In the genomic region with DNA sequence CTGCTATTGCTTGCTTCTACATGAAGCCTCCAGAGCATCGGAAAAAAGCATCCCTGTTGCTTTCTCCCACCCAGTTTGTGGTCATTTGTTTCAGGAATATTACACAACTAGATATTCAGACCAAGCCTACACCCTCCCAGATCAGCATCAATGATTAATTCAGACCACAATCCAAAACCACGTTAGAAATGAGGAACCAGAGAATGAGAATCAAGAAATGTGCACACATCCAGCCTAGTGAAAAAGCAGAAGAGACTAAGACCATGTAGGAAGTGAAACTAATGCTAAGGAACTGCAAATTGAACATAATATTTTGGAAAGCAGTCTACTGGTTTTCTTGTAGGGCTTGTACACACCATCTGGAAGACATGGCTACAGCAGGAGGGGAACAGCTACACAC, we compare ENCODE assay signal across 21 mouse cellular contexts.
A peak's percentile ranks its signal among the peaks of the same experiment; 100 is the strongest.
DNase-seq lines count a peak whose midpoint lies in the region; ATAC-seq and TF ChIP-seq lines count a peak whose summit lies in the region.
"Had no signal": no experiment of that assay in that cellular context is flagged by ENCODE, and none has a peak within 500 bp of the region (broad histone marks: within the 10 kb centered on the region; RNA-seq: fewer than 3 reads in every experiment).

No protein-coding gene starts in this region.

- TF ChIP-seq EP300 in lung, postnatal 0 days (IDR thresholded peaks at IDR 0.05), result no peak

- no peak overlapping the region for H3K27ac ChIP-seq in lung, postnatal 0 days (ENCODE audit: low read length)
- no peak overlapping the region for H3K27ac ChIP-seq in cerebellum, adult 2 months (ENCODE audit: insufficient read depth, low read length)
- no peak overlapping the region for H3K27ac ChIP-seq in limb, embryonic 10.5 days
- H3K27ac ChIP-seq: hindbrain, embryonic 10.5 days; kidney, postnatal 0 days; limb, embryonic 15.5 days; neural tube, embryonic 12.5 days; stomach, embryonic 15.5 days had no signal

- H3K27me3 ChIP-seq in lung, postnatal 0 days (replicated peaks; ENCODE audit: insufficient read depth, low read length), result no peaks in the 10 kb centered on the region
- H3K27me3 ChIP-seq in cerebellum, adult 2 months (ENCODE audit: control insufficient read depth, insufficient read depth, low read length), result no peaks in the 10 kb centered on the region
- no peaks in the 10 kb centered on the region for H3K27me3 ChIP-seq in limb, embryonic 10.5 days (ENCODE audit: low read depth, poor library complexity, severe bottlenecking)
- H3K27me3 ChIP-seq: heart, embryonic 12.5 days; limb, embryonic 15.5 days; megakaryocyte, embryonic 14.5 days; neural tube, embryonic 12.5 days; stomach, embryonic 15.5 days had no signal

- no peak overlapping the region for H3K4me2 ChIP-seq in lung, postnatal 0 days (replicated peaks; ENCODE audit: low read depth, low read length)
- H3K4me2 ChIP-seq: heart, embryonic 12.5 days; limb, embryonic 15.5 days; neural tube, embryonic 12.5 days; stomach, embryonic 15.5 days had no signal

- H3K36me3 ChIP-seq in lung, postnatal 0 days (ENCODE audit: insufficient read depth, low read length), result no peaks in the 10 kb centered on the region
- no peaks in the 10 kb centered on the region for H3K36me3 ChIP-seq in limb, embryonic 10.5 days
- H3K36me3 ChIP-seq: heart, embryonic 12.5 days; hindbrain, embryonic 10.5 days; limb, embryonic 15.5 days; neural tube, embryonic 12.5 days; stomach, embryonic 15.5 days had no signal

- intact Hi-C loops in heart, postnatal 25 days (cut with DNase I), result no loop called here

- no peak for ATAC-seq in lung, postnatal 0 days
- peak; percentile 99 for ATAC-seq in common myeloid progenitor, adult 5-6 weeks (replicated peaks; ENCODE audit: low read depth, poor library complexity, severe bottlenecking)
- peak; percentile 100 for ATAC-seq in neutrophil, adult 5-6 weeks (ENCODE audit: extremely low read depth, insufficient number of reproducible peaks, low FRiP score, poor library complexity, severe bottlenecking)
- ATAC-seq: forebrain, postnatal 0 days; midbrain, embryonic 16.5 days had no signal

- peak; percentile 93 for DNase-seq in heart, adult 11 months
- no peak for DNase-seq in heart, postnatal 25 days (ENCODE audit: low spot score)
- peak; percentile 33 for DNase-seq in lung, postnatal 0 days (ENCODE audit: low spot score)
- DNase-seq in lung, postnatal 10 days, result no peak
- DNase-seq in cerebellum, adult 2 months, result no peak
- no peak for DNase-seq in limb, embryonic 10.5 days (ENCODE audit: low spot score)
- DNase-seq: cerebellum, adult 9-11 months; embryo, embryonic 11 days; forebrain, postnatal 0 days; gastrocnemius, postnatal 10 days; right cerebral cortex, postnatal 25 days had no signal

- no peaks in the 10 kb centered on the region for H3K4me1 ChIP-seq in lung, postnatal 0 days (ENCODE audit: insufficient read depth, low read depth, low read length)
- no peaks in the 10 kb centered on the region for H3K4me1 ChIP-seq in cerebellum, adult 2 months (ENCODE audit: control insufficient read depth, insufficient read depth, low read length)
- no peaks in the 10 kb centered on the region for H3K4me1 ChIP-seq in limb, embryonic 10.5 days
- H3K4me1 ChIP-seq: heart, embryonic 12.5 days; hindbrain, embryonic 10.5 days; limb, embryonic 15.5 days; megakaryocyte, embryonic 14.5 days; neural tube, embryonic 12.5 days; stomach, embryonic 15.5 days had no signal

- no peak overlapping the region for H3K9ac ChIP-seq in lung, postnatal 0 days (replicated peaks; ENCODE audit: low read depth)
- H3K9ac ChIP-seq: forebrain, postnatal 0 days; heart, embryonic 12.5 days; limb, embryonic 15.5 days; neural tube, embryonic 12.5 days; stomach, embryonic 15.5 days had no signal

- 68% methylated on average over 2 of the region's 2 CpGs for WGBS in lung, postnatal 0 days
- 90% methylated on average over 2 of the region's 2 CpGs for WGBS in cerebellum, adult 2 months
- 90% methylated on average over 2 of the region's 2 CpGs for WGBS in limb, embryonic 10.5 days

- H3K4me3 ChIP-seq in lung, postnatal 0 days (ENCODE audit: low read depth, low read length), result no peak overlapping the region
- no peak overlapping the region for H3K4me3 ChIP-seq in cerebellum, adult 2 months (replicated peaks; ENCODE audit: insufficient read depth, low read depth, low read length)
- H3K4me3 ChIP-seq in limb, embryonic 10.5 days, result no peak overlapping the region
- H3K4me3 ChIP-seq: heart, embryonic 12.5 days; hindbrain, embryonic 10.5 days; limb, embryonic 15.5 days; megakaryocyte, embryonic 14.5 days; neural tube, embryonic 12.5 days; stomach, embryonic 15.5 days had no signal

- TF ChIP-seq CTCF in lung, postnatal 0 days (IDR thresholded peaks at IDR 0.05), result no peak
- no peak for TF ChIP-seq CTCF in cerebellum, adult 2 months (IDR thresholded peaks at IDR 0.05; ENCODE audit: borderline replicate concordance, insufficient read depth, low read depth, low read length)

- TF ChIP-seq POLR2A in cerebellum, adult 2 months (IDR thresholded peaks at IDR 0.05; ENCODE audit: borderline replicate concordance, insufficient read depth, low read length), result no peak

- H3K9me3 ChIP-seq in lung, postnatal 0 days (ENCODE audit: low read length), result no peaks in the 10 kb centered on the region
- 0 out of 2 replicates have a peak, but pooled peaks cover 2% of the 10 kb centered on the region for H3K9me3 ChIP-seq in limb, embryonic 10.5 days (replicated peaks)
- H3K9me3 ChIP-seq: heart, embryonic 12.5 days; limb, embryonic 15.5 days; megakaryocyte, embryonic 14.5 days; neural tube, embryonic 12.5 days; stomach, embryonic 15.5 days had no signal

Comparison
In these comparisons a context has a peak if more than half of its experiments do, and no peak if none do; other contexts are left out.
1. DNase-seq: peak in heart, adult 11 months (single experiment) and lung, postnatal 0 days (single experiment); none in heart, postnatal 25 days (single experiment), lung, postnatal 10 days (single experiment), cerebellum, adult 2 months (0 of 2) and limb, embryonic 10.5 days (single experiment).